Mouse (Mus musculus) kidney, embryonic 16.5 days (tissue): Measurements from ENCODE around the gene Tex101. TPM values are rescaled to one million over a fixed set of nuclear protein-coding genes. Genes with fewer than 3 reads are reported as not detected.

Source experiments
- ATAC-seq: fragments of 200-750 bp; cut with Nextera tagmentation; 2 replicates; pipeline ENCODE4 v1.8.0; 2017; ENCODE audit warnings: moderate TSS enrichment; ENCODE audit not compliant: low FRiP score, low TSS enrichment
- H3K27ac ChIP-seq: fragments of 300-500 bp; sonication (generic); 2 replicates; pipeline ENCODE4 v1.5.1; 2014; ENCODE audit warnings: low read length
- H3K27me3 ChIP-seq: fragments of 300-500 bp; sonication (generic); 2 replicates; pipeline ENCODE4 v1.6.1; 2014; ENCODE audit warnings: low read length, control low read depth, mixed read lengths; ENCODE audit not compliant: insufficient read depth
- H3K36me3 ChIP-seq: fragments of 300-500 bp; sonication (generic); 2 replicates; pipeline ENCODE4 v1.6.1; 2014; ENCODE audit warnings: low read length, control low read depth, mixed read lengths; ENCODE audit not compliant: insufficient read depth
- H3K4me1 ChIP-seq: fragments of 300-500 bp; sonication (generic); 2 replicates; pipeline ENCODE4 v1.6.1; 2014; ENCODE audit warnings: low read length, control low read depth, mixed read lengths; ENCODE audit not compliant: insufficient read depth
- H3K4me2 ChIP-seq: fragments of 300-500 bp; sonication (generic); replicated peaks from 2 replicates; pipeline ENCODE4 v1.6.1; 2014; ENCODE audit warnings: low read depth, low read length
- H3K4me3 ChIP-seq: fragments of 300-500 bp; sonication (generic); 2 replicates; pipeline ENCODE4 v1.5.1; 2014; ENCODE audit warnings: mild to moderate bottlenecking, low read length
- H3K9ac ChIP-seq: fragments of 300-500 bp; sonication (generic); replicated peaks from 2 replicates; pipeline ENCODE4 v1.6.1; 2014; ENCODE audit warnings: low read length
- H3K9me3 ChIP-seq: fragments of 300-500 bp; sonication (generic); 2 replicates; pipeline ENCODE4 v1.6.1; 2016; ENCODE audit warnings: low read length, control low read depth
- WGBS: fragments of 180-500 bp; shearing (Covaris S2); extraction: QIAGEN DNeasy Blood & Tissue Kit; methylation state at CpG from one replicate; pipeline ENCODE4 v1.1.7; 2014; 5-methylcytosine and 5-hydroxymethylcytosine counted together
- polyA plus RNA-seq: library from polyadenylated mRNA; unstranded; fragments of >200 nt; fragmentation: Nextera tagmentation; extraction: Ambion mirVana; gene quantifications from 2 replicates; pipeline ENCODE4 v1.2.1, GENCODE M21; 2015

The Tex101 gene
- polyA plus RNA-seq, 1 experiment from 2014 or later = 0.20 TPM

DNA sequence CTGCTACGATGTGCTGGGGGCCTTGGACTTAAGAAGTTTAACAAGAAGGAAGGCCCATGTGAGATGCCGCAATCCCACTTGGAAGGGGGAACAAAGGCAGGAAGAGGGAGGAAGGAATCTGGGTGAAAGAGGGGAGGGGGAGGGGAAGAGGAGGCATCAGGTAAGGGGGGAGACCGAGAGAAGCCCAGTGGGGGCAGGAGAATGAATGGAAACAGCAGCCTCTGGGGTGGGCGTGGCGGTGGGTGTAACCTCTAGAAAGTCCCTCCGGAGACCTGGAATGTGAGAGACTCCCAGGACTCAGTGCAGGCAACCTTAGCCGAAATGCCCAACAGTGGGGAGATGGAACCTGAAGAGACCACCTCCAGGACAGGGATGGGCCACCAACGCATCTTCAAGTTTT is 12.2 kb downstream of the Tex101 start:
- ATAC-seq = no peak

DNA sequence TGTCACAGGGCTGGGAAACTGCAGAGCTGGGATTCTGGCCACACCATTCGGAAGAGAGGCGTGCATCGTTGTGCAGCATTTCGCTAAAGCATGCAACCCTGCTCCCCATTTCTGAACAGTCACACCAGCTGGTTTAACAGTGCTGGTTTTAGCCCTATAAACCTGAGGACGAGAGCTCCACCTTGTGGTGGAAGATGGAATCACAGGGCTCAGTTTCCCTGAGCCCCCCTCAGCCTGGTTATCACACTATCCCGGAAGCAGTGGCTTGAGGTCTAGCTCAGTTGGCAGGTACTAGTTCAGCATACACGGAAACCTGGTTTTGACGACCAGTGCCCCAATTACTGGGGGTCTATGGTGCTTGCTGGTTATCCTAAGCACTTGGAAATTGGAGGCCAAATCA is 13.9 kb downstream of the Tex101 start:
- H3K9ac ChIP-seq = no peak overlapping the region
- H3K36me3 ChIP-seq = no peaks in the 10 kb centered on the region
- H3K4me3 ChIP-seq = no peak overlapping the region
- H3K4me1 ChIP-seq = no peaks in the 10 kb centered on the region
- 15% methylated on average over 8 of the region's 8 CpGs for WGBS
- H3K9me3 ChIP-seq = no peaks in the 10 kb centered on the region
- no peak overlapping the region for H3K27ac ChIP-seq
- peak; percentile 73 for ATAC-seq
- H3K4me2 ChIP-seq = no peak overlapping the region
- H3K27me3 ChIP-seq = no peaks in the 10 kb centered on the region

More for the DNA sequence above, 12.2 kb downstream of the Tex101 start:
- 34% methylated on average over 8 of the region's 8 CpGs for WGBS
- no peaks in the 10 kb centered on the region for H3K36me3 ChIP-seq
- H3K4me1 ChIP-seq = no peaks in the 10 kb centered on the region
- no peak overlapping the region for H3K27ac ChIP-seq
- H3K9me3 ChIP-seq = no peaks in the 10 kb centered on the region
- H3K4me2 ChIP-seq = no peak overlapping the region
- H3K27me3 ChIP-seq = no peaks in the 10 kb centered on the region
- no peak overlapping the region for H3K4me3 ChIP-seq
- no peak overlapping the region for H3K9ac ChIP-seq

DNA sequence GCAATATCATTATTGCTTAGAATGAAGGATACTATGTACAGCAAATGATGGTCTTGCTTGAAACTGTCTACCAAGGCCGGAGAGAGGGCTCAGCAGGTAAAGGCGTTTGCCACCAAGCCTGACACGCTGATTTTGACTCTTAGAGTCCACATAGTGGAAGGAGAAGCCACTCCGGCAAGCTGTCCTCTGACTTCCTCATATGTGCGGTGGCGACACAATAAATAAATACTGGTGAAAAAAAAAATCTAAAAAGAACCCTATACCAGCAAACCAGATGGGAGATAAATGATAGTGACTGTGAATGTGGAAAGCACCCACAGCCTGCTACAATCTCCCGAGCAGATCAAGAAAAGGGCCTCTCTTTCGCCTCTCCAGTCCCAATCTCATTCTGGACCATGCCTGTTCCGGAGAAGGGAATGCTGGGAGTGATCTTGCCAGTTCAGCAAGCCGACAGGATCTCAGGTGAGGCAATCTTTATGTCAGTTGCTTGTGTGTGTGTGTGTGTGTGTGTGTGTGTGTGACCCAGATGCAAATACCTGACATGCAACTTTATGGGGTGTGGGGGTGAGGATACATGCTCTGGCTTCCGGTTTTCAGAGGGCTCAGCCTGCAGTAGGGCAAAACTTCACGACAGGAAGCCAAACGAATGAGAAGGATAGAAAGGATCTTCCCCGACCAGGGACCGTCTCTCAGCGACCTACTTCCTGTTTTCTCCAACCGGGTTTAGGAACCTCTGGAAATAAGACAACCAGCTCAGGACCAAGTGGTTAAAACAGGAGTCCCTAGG is 15.2 kb downstream of the Tex101 start:
- H3K4me3 ChIP-seq = no peak overlapping the region
- H3K4me1 ChIP-seq = no peaks in the 10 kb centered on the region
- no peak overlapping the region for H3K9ac ChIP-seq
- no peaks in the 10 kb centered on the region for H3K27me3 ChIP-seq
- H3K4me2 ChIP-seq = no peak overlapping the region
- H3K36me3 ChIP-seq = no peaks in the 10 kb centered on the region
- H3K9me3 ChIP-seq = no peaks in the 10 kb centered on the region
- WGBS = 64% methylated on average over 17 of the region's 17 CpGs
- no peak overlapping the region for H3K27ac ChIP-seq
- ATAC-seq = no peak

DNA sequence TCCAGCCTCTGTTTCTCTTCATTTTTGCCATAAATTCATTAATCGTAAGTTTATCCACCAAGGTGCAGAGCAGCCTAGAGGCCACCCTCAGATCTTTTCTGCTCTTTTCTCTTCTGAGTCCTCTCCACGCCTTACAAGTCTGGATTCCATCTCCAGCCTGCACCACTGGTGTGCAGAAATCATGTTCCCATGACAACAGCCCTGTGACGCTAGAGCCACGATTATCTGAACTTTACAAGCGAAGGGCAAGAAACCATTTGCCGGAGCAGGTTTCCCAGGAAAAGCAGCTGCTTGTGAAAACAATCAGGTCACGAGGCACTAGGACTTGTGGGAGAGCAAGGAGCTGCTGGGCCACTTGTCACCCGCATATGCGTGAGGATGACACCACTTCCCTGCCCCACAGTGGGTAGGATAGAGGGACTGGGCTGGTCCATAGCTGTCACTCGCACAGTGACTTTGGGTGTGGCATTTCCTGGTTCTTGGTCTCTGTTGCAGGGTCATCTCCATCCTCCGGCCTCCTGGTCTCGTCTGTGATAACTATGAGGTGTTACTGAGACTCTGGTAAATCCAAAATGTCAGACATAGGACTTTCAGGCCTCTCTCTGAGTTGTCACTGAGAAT is 16.6 kb downstream of the Tex101 start:
- WGBS = 38% methylated on average over 12 of the region's 12 CpGs
- Histone ChIP-seq H3K4me1 (no peaks in the 10 kb centered on the region), H3K9me3 (no peaks in the 10 kb centered on the region), H3K9ac (no peak overlapping the region), H3K36me3 (no peaks in the 10 kb centered on the region), H3K27ac (no peak overlapping the region), H3K27me3 (no peaks in the 10 kb centered on the region), H3K4me3 (no peak overlapping the region), H3K4me2 (no peak overlapping the region)
- no peak for ATAC-seq

DNA sequence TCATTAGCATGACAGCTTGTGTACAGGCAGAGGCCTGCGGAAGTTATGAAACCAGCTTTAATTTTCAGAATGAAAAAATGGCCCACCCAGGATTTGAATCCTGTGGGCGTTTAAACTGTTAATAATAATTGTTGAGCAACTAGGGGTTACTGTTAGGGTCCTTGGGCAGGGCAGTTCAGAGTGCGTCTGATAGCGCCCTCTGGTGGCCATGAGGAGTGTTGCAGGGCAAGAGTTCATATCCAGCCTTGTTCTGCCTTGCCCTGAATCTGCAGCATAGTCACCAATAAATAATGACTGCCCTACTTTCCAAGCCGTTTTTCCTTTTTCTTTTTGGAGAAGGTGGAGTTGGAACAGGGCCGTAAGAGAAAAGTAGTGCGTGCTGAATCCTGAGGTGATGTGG is 22.8 kb downstream of the Tex101 start:
- Histone ChIP-seq H3K9ac (no peak overlapping the region), H3K4me1 (no peaks in the 10 kb centered on the region), H3K36me3 (no peaks in the 10 kb centered on the region), H3K27ac (no peak overlapping the region), H3K4me2 (no peak overlapping the region), H3K27me3 (no peaks in the 10 kb centered on the region), H3K4me3 (no peak overlapping the region), H3K9me3 (no peaks in the 10 kb centered on the region)
- 29% methylated on average over 7 of the region's 7 CpGs for whole genome bisulfite sequencing
- no peak for ATAC-seq

DNA sequence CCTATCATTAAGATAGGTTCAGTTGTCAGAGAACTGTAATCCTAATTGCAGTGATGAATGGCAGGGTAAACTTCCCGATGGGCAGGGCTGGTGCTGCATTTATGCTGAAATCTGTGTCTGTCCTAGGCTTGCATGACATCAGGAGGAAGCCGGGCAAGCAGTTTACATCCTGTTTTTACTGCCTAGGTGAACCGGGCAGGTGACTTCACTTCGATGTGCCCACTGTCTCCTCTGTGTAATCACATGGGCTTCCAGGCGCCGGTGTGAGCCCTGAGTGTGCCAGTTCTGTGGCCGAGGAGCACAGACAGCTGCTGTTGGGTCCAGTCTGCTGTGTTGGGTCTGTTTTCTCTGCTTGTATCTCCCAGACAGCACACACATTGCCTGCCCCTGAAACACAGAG is 30.0 kb downstream of the Tex101 start:
- Histone ChIP-seq H3K27me3 (peaks cover 4% of the 10 kb centered on the region; the same call in 1 of the 2 replicates), H3K9ac (no peak overlapping the region), H3K4me1 (no peaks in the 10 kb centered on the region), H3K4me2 (no peak overlapping the region), H3K9me3 (no peaks in the 10 kb centered on the region), H3K36me3 (no peaks in the 10 kb centered on the region), H3K27ac (no peak overlapping the region), H3K4me3 (no peak overlapping the region)
- ATAC-seq = no peak
- 72% methylated on average over 7 of the region's 7 CpGs for WGBS

DNA sequence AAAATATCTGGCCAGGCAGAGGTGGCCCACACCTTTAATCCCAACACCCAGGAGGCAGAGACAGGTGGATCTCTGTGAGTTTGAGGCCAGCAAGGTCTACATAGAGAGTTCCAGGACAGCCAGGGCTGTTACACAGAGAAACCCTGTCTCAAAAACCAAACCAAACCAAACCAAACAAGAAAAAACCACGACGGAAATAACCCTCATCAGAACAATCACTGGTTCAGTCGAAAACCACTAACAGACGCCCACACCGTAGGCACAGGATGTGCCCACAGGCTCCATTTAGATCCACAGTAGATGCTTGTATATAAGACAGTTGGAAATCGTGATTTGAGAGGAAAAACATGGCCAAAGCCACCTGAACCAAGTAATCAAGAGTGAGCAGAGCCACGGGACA is 31.5 kb downstream of the Tex101 start:
- H3K9ac ChIP-seq = no peak overlapping the region
- no peaks in the 10 kb centered on the region for H3K4me1 ChIP-seq
- no peaks in the 10 kb centered on the region for H3K9me3 ChIP-seq
- no peak for ATAC-seq
- no peak overlapping the region for H3K27ac ChIP-seq
- peaks cover 14% of the 10 kb centered on the region for H3K27me3 ChIP-seq
- WGBS = 79% methylated on average over 7 of the region's 7 CpGs
- no peak overlapping the region for H3K4me2 ChIP-seq
- no peak overlapping the region for H3K4me3 ChIP-seq
- no peaks in the 10 kb centered on the region for H3K36me3 ChIP-seq

DNA sequence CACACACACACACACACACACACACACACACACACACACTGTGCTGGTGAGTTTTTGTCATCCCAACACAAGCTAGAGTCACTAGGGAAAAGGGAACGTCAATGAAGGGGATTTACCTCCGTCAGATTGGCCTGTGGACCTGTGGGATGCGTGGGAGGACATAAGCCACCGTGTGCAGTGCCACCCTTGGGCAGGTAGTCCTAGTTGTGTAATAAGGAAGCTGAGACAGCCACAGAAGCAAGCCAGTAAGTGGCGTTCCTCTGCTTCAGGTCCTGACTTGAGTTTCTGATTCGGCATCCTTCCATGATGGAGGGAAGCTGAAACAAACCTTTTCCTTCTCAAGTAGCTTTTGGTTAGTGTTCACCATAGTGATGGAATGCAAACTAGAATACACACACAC is 32.0 kb downstream of the Tex101 start:
- Histone ChIP-seq H3K4me1 (no peaks in the 10 kb centered on the region), H3K9me3 (no peaks in the 10 kb centered on the region), H3K27ac (no peak overlapping the region), H3K36me3 (no peaks in the 10 kb centered on the region), H3K4me2 (no peak overlapping the region), H3K9ac (no peak overlapping the region), H3K4me3 (no peak overlapping the region), H3K27me3 (peaks cover 19% of the 10 kb centered on the region)
- no peak for ATAC-seq
- WGBS = 71% methylated on average over 6 of the region's 6 CpGs

DNA sequence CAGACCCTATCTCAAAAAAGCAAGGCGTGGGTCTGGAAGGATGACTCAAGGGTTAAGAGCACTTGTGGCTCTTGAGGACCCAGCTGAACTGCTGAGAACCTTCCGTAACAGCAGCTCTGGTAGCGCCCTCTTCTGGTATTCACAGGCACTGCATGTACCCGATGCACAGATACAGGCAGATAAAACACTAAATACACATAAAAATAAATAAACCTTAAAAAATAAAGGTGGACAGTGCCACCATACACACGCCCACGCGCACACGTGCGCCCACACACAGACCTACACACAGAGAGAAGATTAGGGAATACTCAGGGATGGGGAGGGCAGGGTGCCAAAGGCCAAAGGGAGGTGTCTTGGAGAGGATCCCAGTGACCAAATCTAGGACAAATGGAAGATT is 34.0 kb downstream of the Tex101 start:
- ATAC-seq = no peak
- no peaks in the 10 kb centered on the region for H3K9me3 ChIP-seq
- no peak overlapping the region for H3K27ac ChIP-seq
- peaks cover 10% of the 10 kb centered on the region; the same call in 1 of the 2 replicates for H3K4me1 ChIP-seq
- 9% methylated on average over 9 of the region's 9 CpGs for WGBS
- H3K36me3 ChIP-seq = no peaks in the 10 kb centered on the region
- no peak overlapping the region for H3K9ac ChIP-seq
- peaks cover 39% of the 10 kb centered on the region for H3K27me3 ChIP-seq
- no peak overlapping the region for H3K4me2 ChIP-seq
- H3K4me3 ChIP-seq = no peak overlapping the region

DNA sequence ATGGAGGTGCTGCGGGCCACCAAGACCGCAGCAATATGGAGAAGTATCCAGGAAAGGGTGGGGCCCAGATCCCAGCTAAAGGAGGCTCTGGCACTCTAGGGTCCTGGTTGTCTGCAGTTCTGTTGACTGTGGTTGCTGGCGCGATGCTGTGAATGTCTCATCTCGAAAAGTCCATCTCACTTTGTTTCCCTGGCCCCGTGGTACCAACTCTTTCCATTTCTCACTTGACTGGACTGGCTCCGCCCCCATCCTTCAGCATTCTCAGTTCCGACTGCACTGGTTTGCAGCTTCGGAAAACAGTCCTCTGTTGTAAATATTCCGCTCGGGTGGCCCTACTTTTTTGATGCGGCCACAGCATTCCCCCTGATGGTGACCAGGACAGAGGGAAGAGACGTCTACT is 36.0 kb downstream of the Tex101 start:
- WGBS = 52% methylated on average over 13 of the region's 13 CpGs
- H3K27ac ChIP-seq = no peak overlapping the region
- H3K36me3 ChIP-seq = no peaks in the 10 kb centered on the region
- no peak overlapping the region for H3K4me2 ChIP-seq
- no peak overlapping the region for H3K4me3 ChIP-seq
- ATAC-seq = no peak
- H3K27me3 ChIP-seq = peaks cover 57% of the 10 kb centered on the region
- peaks cover 10% of the 10 kb centered on the region; the same call in 1 of the 2 replicates for H3K4me1 ChIP-seq
- H3K9me3 ChIP-seq = no peaks in the 10 kb centered on the region
- H3K9ac ChIP-seq = no peak overlapping the region
